Mouse (Mus musculus) stomach, embryonic 14.5 days (tissue): ENCODE data around the gene Tead3. TPM values are rescaled to one million over a fixed set of nuclear protein-coding genes. Genes with fewer than 3 reads are reported as not detected.
A peak's percentile ranks its signal among the peaks of the same experiment; 100 is the strongest.

Source experiments
- ATAC-seq: fragments of 200-750 bp; cut with Nextera tagmentation; 2 replicates; pipeline ENCODE4 v1.8.0; 2017; ENCODE audit warnings: low read depth, moderate TSS enrichment; ENCODE audit not compliant: insufficient number of reproducible peaks, insufficient read depth, low FRiP score
- H3K27ac ChIP-seq: fragments of 300-500 bp; sonication (generic); 2 replicates; pipeline ENCODE4 v1.5.1; 2014; ENCODE audit warnings: mild to moderate bottlenecking, low read length, moderate library complexity, mixed read lengths
- H3K27me3 ChIP-seq: fragments of 300-500 bp; sonication (generic); 2 replicates; pipeline ENCODE4 v1.6.1; 2014; ENCODE audit warnings: low read length, control low read depth, mixed read lengths; ENCODE audit not compliant: control insufficient read depth, insufficient read depth
- H3K36me3 ChIP-seq: fragments of 300-500 bp; sonication (generic); 2 replicates; pipeline ENCODE4 v1.6.1; 2014; ENCODE audit warnings: mild to moderate bottlenecking, control low read depth, low read length, moderate library complexity, mixed read lengths; ENCODE audit not compliant: control insufficient read depth, insufficient read depth
- H3K4me1 ChIP-seq: fragments of 300-500 bp; sonication (generic); 2 replicates; pipeline ENCODE4 v1.6.1; 2014; ENCODE audit warnings: low read length, control low read depth, mixed read lengths; ENCODE audit not compliant: control insufficient read depth, insufficient read depth
- H3K4me2 ChIP-seq: fragments of 300-500 bp; sonication (generic); replicated peaks from 2 replicates; pipeline ENCODE4 v1.6.1; 2014; ENCODE audit warnings: low read depth, low read length, control low read depth
- H3K4me3 ChIP-seq: fragments of 300-500 bp; sonication (generic); 2 replicates; pipeline ENCODE4 v1.5.1; 2014; ENCODE audit warnings: low read depth, low read length, control low read depth
- H3K9ac ChIP-seq: fragments of 300-500 bp; sonication (generic); replicated peaks from 2 replicates; pipeline ENCODE4 v1.6.1; 2014; ENCODE audit warnings: low read depth, mild to moderate bottlenecking, control low read depth, low read length, moderate library complexity, mixed read lengths
- H3K9me3 ChIP-seq: fragments of 300-500 bp; sonication (generic); 2 replicates; pipeline ENCODE4 v1.6.1; 2016; ENCODE audit warnings: low read depth, low read length, control low read depth; ENCODE audit not compliant: control insufficient read depth
- WGBS: fragments of 180-500 bp; shearing (Covaris S2); extraction: QIAGEN DNeasy Blood & Tissue Kit; methylation state at CpG from one replicate; pipeline ENCODE4 v1.1.7; 2014; 5-methylcytosine and 5-hydroxymethylcytosine counted together
- polyA plus RNA-seq: library from polyadenylated mRNA; unstranded; fragments of >200 nt; fragmentation: Nextera tagmentation; extraction: Ambion mirVana; gene quantifications from 2 replicates; pipeline ENCODE4 v1.2.1, GENCODE M21; 2014

Gene Tead3
- polyA plus RNA-seq, 1 experiment from 2014 or later = 15.7 TPM

DNA sequence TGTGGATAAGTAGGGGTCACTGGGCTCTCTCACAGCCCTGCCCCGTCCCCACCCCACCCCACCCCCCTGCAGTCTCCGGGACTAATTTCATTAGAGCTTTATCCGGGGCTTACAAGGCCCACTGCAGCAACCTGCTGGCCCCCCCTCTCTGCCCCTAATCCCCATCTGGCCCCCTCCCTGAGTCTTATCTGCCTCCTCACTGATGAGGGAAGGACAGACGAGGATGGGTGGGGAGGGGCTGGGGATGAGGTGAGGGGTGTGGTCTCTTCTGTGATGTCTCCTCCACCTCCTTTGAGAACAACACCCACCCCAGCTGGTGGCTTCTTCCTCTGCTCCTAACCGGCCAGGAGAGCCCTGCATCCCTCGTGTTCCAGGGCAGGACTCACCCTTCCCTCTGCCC is 29.6 kb upstream of the Tead3 start:
- ATAC-seq = no peak
- H3K36me3 ChIP-seq = no peaks in the 10 kb centered on the region
- H3K27ac ChIP-seq = no peak overlapping the region
- H3K4me3 ChIP-seq = no peak overlapping the region
- 14% methylated on average over 6 of the region's 6 CpGs for WGBS
- H3K9ac ChIP-seq = no peak overlapping the region
- no peak overlapping the region for H3K4me2 ChIP-seq
- no peaks in the 10 kb centered on the region for H3K27me3 ChIP-seq
- peaks cover 4% of the 10 kb centered on the region; the same call in 1 of the 2 replicates for H3K4me1 ChIP-seq
- H3K9me3 ChIP-seq = no peaks in the 10 kb centered on the region

GRCm38 (mm10) chr17:28375592-28376061 is 25.0 kb upstream of the Tead3 start:
- Histone ChIP-seq H3K4me3 (no peak overlapping the region), H3K9ac (no peak overlapping the region), H3K4me2 (no peak overlapping the region; the same call in 1 of the 2 replicates), H3K27ac (no peak overlapping the region), H3K36me3 (no peaks in the 10 kb centered on the region), H3K4me1 (peaks cover 4% of the 10 kb centered on the region; the same call in 1 of the 2 replicates), H3K27me3 (no peaks in the 10 kb centered on the region), H3K9me3 (no peaks in the 10 kb centered on the region)
- WGBS = 10% methylated on average over 17 of the region's 17 CpGs
- ATAC-seq = peak; percentile 38; the same call in 1 of the 2 replicates

DNA sequence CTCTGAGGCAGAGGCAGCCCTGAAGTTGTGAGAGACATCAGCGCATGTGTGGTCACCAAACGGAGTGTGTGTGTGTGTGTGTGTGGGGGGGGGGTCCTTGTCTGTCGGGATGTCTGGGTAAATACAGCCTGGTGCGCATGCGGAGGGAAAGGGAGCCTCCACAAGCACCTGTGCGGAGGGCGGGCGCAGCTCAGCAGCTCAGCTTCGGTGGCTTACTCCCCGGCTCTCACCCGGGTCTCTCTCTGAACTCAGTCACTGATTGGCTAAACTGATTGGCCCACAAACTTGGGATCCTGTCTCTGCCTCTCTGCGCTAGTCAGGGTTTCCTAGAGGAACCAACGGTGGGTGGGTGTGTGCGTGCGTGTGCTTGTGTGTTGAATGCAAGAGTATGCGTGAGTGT is 23.9 kb upstream of the Tead3 start:
- Histone ChIP-seq H3K36me3 (no peaks in the 10 kb centered on the region), H3K4me3 (no peak overlapping the region), H3K4me1 (peaks cover 4% of the 10 kb centered on the region; the same call in 1 of the 2 replicates), H3K9me3 (no peaks in the 10 kb centered on the region), H3K9ac (no peak overlapping the region), H3K27me3 (no peaks in the 10 kb centered on the region), H3K4me2 (0 out of 2 replicates have a peak overlapping the region, but pooled peaks have one; percentile 2), H3K27ac (no peak overlapping the region)
- no peak for ATAC-seq
- 18% methylated on average over 16 of the region's 16 CpGs for WGBS

DNA sequence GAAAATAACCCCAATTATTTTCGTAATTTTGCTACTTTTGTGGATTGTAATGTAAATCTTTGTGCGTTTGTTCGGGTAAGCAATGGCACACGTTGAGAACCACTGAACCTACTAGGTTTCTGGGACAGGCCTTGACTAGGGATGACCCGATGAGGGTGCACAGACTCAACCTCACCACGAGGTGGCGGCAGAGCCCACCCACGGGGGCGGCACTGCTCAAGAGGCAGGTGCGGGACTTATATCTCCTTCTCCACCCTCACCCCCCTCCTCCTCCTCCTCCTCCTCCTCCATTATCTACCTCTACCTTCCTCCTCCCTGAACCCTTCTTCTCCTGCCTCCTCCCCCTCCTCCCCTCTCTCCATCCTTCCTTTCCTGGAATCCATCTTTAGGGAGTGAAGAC is 23.2 kb upstream of the Tead3 start:
- no peak overlapping the region for H3K4me2 ChIP-seq
- no peaks in the 10 kb centered on the region for H3K9me3 ChIP-seq
- H3K27ac ChIP-seq = no peak overlapping the region
- H3K27me3 ChIP-seq = no peaks in the 10 kb centered on the region
- H3K36me3 ChIP-seq = no peaks in the 10 kb centered on the region
- H3K9ac ChIP-seq = no peak overlapping the region
- WGBS = 20% methylated on average over 10 of the region's 10 CpGs
- H3K4me1 ChIP-seq = peaks cover 4% of the 10 kb centered on the region; the same call in 1 of the 2 replicates
- H3K4me3 ChIP-seq = no peak overlapping the region
- no peak for ATAC-seq

- Histone ChIP-seq H3K4me3 (no peak overlapping the region), H3K4me2 (no peak overlapping the region), H3K9me3 (no peaks in the 10 kb centered on the region), H3K27ac (no peak overlapping the region), H3K36me3 (no peaks in the 10 kb centered on the region), H3K4me1 (peaks cover 4% of the 10 kb centered on the region; the same call in 1 of the 2 replicates), H3K27me3 (no peaks in the 10 kb centered on the region), H3K9ac (no peak overlapping the region)
- ATAC-seq = no peak
- WGBS = 73% methylated on average over 1 of the region's 1 CpGs
Measured at GRCm38 (mm10) chr17:28371941-28372340, 21.3 kb upstream of the Tead3 start.

- no peak for ATAC-seq
- Histone ChIP-seq H3K9ac (no peak overlapping the region), H3K36me3 (no peaks in the 10 kb centered on the region), H3K9me3 (no peaks in the 10 kb centered on the region), H3K4me2 (no peak overlapping the region), H3K27ac (no peak overlapping the region), H3K27me3 (no peaks in the 10 kb centered on the region), H3K4me1 (peaks cover 4% of the 10 kb centered on the region; the same call in 1 of the 2 replicates), H3K4me3 (no peak overlapping the region)
- 53% methylated on average over 2 of the region's 2 CpGs for WGBS
Measured at GRCm38 (mm10) chr17:28371286-28371685, 20.7 kb upstream of the Tead3 start.

GRCm38 (mm10) chr17:28369056-28369455 is 18.4 kb upstream of the Tead3 start:
- Histone ChIP-seq H3K4me2 (no peak overlapping the region), H3K4me1 (peaks cover 7% of the 10 kb centered on the region; the same call in 1 of the 2 replicates), H3K9ac (no peak overlapping the region), H3K9me3 (no peaks in the 10 kb centered on the region), H3K27me3 (0 out of 2 replicates have a peak, but pooled peaks cover under 1% of the 10 kb centered on the region), H3K36me3 (no peaks in the 10 kb centered on the region), H3K27ac (no peak overlapping the region), H3K4me3 (no peak overlapping the region)
- ATAC-seq = peak; percentile 68; the same call in 1 of the 2 replicates
- 65% methylated on average over 5 of the region's 5 CpGs for WGBS

- 8% methylated on average over 13 of the region's 13 CpGs for WGBS
- Histone ChIP-seq H3K4me2 (no peak overlapping the region), H3K27ac (no peak overlapping the region), H3K4me3 (no peak overlapping the region), H3K27me3 (0 out of 2 replicates have a peak, but pooled peaks cover 6% of the 10 kb centered on the region), H3K4me1 (peaks cover 11% of the 10 kb centered on the region; the same call in 1 of the 2 replicates), H3K9me3 (no peaks in the 10 kb centered on the region), H3K36me3 (no peaks in the 10 kb centered on the region), H3K9ac (no peak overlapping the region)
- ATAC-seq = no peak
Measured at GRCm38 (mm10) chr17:28368449-28368848, 17.8 kb upstream of the Tead3 start.

GRCm38 (mm10) chr17:28365122-28365521 is 14.5 kb upstream of the Tead3 start, which contains the start of gene Tulp1:
TSS of gene Tulp1 (minus strand) at chr17:28365222.
- no peak for ATAC-seq
- H3K4me3 ChIP-seq = peak within 1 kb of the TSS; percentile 21
- 0 out of 2 replicates have a peak, but pooled peaks cover 7% of the 10 kb centered on the region for H3K27me3 ChIP-seq
- H3K9ac ChIP-seq = peak within 1 kb of the TSS; percentile 10; the same call in 1 of the 2 replicates
- no peaks in the 10 kb centered on the region for H3K9me3 ChIP-seq
- no peaks in the 10 kb centered on the region for H3K36me3 ChIP-seq
- H3K4me1 ChIP-seq = peaks cover 18% of the 10 kb centered on the region; the same call in 1 of the 2 replicates
- peak within 1 kb of the TSS; percentile 41 for H3K4me2 ChIP-seq
- H3K27ac ChIP-seq = no peak within 1 kb of the TSS
- 37% methylated on average over 8 of the region's 8 CpGs for WGBS
